Mouse (Mus musculus): Measurements from ENCODE around the gene Ppid.
"Not testable (repeated sequence)": the region's sequence is repeated elsewhere in the genome, so short reads cannot be mapped to it uniquely, and the experiment has no call there.

Gene Ppid

GRCm38 (mm10) chr3:79572399-79572798, 18.7 kb upstream of the Ppid start:
- DNase-seq (ENCODE audit: low spot score) = no peak

- DNase-seq (ENCODE audit: low spot score) = not testable (repeated sequence)
Observed at GRCm38 (mm10) chr3:79573376-79573775, 17.8 kb upstream of the Ppid start.

- no peak for DNase-seq (ENCODE audit: low spot score)
Observed at GRCm38 (mm10) chr3:79574336-79574735, 16.8 kb upstream of the Ppid start.

- no peak for DNase-seq (ENCODE audit: low spot score)
Observed at GRCm38 (mm10) chr3:79575576-79576467, 15.3 kb upstream of the Ppid start.

- DNase-seq (ENCODE audit: low spot score) = no peak
Observed at GRCm38 (mm10) chr3:79576468-79576816, 14.7 kb upstream of the Ppid start.

GRCm38 (mm10) chr3:79576865-79577264, 14.3 kb upstream of the Ppid start:
- no peak for DNase-seq (ENCODE audit: low spot score)

- no peak for DNase-seq (ENCODE audit: low spot score)
Observed at GRCm38 (mm10) chr3:79577606-79578005, 13.5 kb upstream of the Ppid start.

- DNase-seq (ENCODE audit: low spot score) = no peak
Observed at GRCm38 (mm10) chr3:79578164-79578563, 13.0 kb upstream of the Ppid start.

GRCm38 (mm10) chr3:79579891-79580575, 11.1 kb upstream of the Ppid start:
- no peak for DNase-seq (ENCODE audit: low spot score)

GRCm38 (mm10) chr3:79586804-79587203, 4.3 kb upstream of the Ppid start:
- DNase-seq (ENCODE audit: low spot score) = peak; percentile 84

GRCm38 (mm10) chr3:79589671-79590070, 1.5 kb upstream of the Ppid start:
- DNase-seq (ENCODE audit: low spot score) = no peak

- DNase-seq (ENCODE audit: low spot score) = no peak
Observed at GRCm38 (mm10) chr3:79591793-79592471, 790 bp downstream of the Ppid start.

GRCm38 (mm10) chr3:79595468-79595867, 4.3 kb downstream of the Ppid start:
- no peak for DNase-seq (ENCODE audit: low spot score)

- DNase-seq (ENCODE audit: low spot score) = no peak
Observed at GRCm38 (mm10) chr3:79609886-79610285, 18.7 kb downstream of the Ppid start.

GRCm38 (mm10) chr3:79627484-79628181, 36.5 kb downstream of the Ppid start:
- no peak for DNase-seq (ENCODE audit: low spot score)

GRCm38 (mm10) chr3:79628182-79628560, 37.0 kb downstream of the Ppid start:
- DNase-seq (ENCODE audit: low spot score) = no peak

- DNase-seq (ENCODE audit: low spot score) = peak; percentile 98
Observed at GRCm38 (mm10) chr3:79628561-79629415, 37.6 kb downstream of the Ppid start, which contains the start of gene 4930579G24Rik. TSS of gene 4930579G24Rik (plus strand) at chr3:79629079.

GRCm38 (mm10) chr3:79629416-79629730, 38.2 kb downstream of the Ppid start, which contains the start of gene Etfdh:
TSS of gene Etfdh (minus strand) at chr3:79629500.
- no peak for DNase-seq (ENCODE audit: low spot score)

- no peak for DNase-seq (ENCODE audit: low spot score)
Observed at GRCm38 (mm10) chr3:79652129-79652528, 61.0 kb downstream of the Ppid start.

All from T-cell, adult 2 months (primary cell).